Mouse (Mus musculus) c-Kit-positive CD71-positive TER-119-negative erythroid progenitor cells, embryonic 14.5 days (primary cell): Measurements from ENCODE around the gene Ugp2.

Source experiments
- DNase-seq: peaks from one replicate; pipeline ENCODE4 v3.0.0-alpha.2; 2013; ENCODE audit warnings: low read depth

The Ugp2 gene

GRCm38 (mm10) chr11:21371122-21371806 lies at the start of gene Ugp2:
TSS of gene Ugp2 (minus strand) at chr11:21371201.
- DNase-seq: peak; percentile 85

GRCm38 (mm10) chr11:21414911-21415381 lies 43.9 kb upstream of the Ugp2 start:
- DNase-seq: no peak

GRCm38 (mm10) chr11:21406668-21407067 lies 35.7 kb upstream of the Ugp2 start:
- no peak for DNase-seq

- no peak for DNase-seq
Measured at GRCm38 (mm10) chr11:21406141-21406540, 35.1 kb upstream of the Ugp2 start.

- no peak for DNase-seq
Measured at GRCm38 (mm10) chr11:21403877-21404276, 32.9 kb upstream of the Ugp2 start.

- no peak for DNase-seq
Measured at GRCm38 (mm10) chr11:21402481-21403254, 31.7 kb upstream of the Ugp2 start.

GRCm38 (mm10) chr11:21401248-21401647 lies 30.2 kb upstream of the Ugp2 start:
- no peak for DNase-seq

GRCm38 (mm10) chr11:21399186-21399681 lies 28.2 kb upstream of the Ugp2 start:
- no peak for DNase-seq

- DNase-seq: no peak
Measured at GRCm38 (mm10) chr11:21398464-21398863, 27.5 kb upstream of the Ugp2 start.

- no peak for DNase-seq
Measured at GRCm38 (mm10) chr11:21386790-21387189, 15.8 kb upstream of the Ugp2 start.

- DNase-seq: no peak
Measured at GRCm38 (mm10) chr11:21374096-21374495, 3.1 kb upstream of the Ugp2 start.

- DNase-seq: no peak
Measured at GRCm38 (mm10) chr11:21370399-21371121, 441 bp downstream of the Ugp2 start.

- no peak for DNase-seq
Measured at GRCm38 (mm10) chr11:21369248-21370016, 1.6 kb downstream of the Ugp2 start.

- DNase-seq: no peak
Measured at GRCm38 (mm10) chr11:21368466-21368865, 2.5 kb downstream of the Ugp2 start.

GRCm38 (mm10) chr11:21363144-21363940 lies 7.7 kb downstream of the Ugp2 start:
- DNase-seq: no peak

GRCm38 (mm10) chr11:21351296-21351695 lies 19.7 kb downstream of the Ugp2 start:
- no peak for DNase-seq

GRCm38 (mm10) chr11:21348890-21349289 lies 22.1 kb downstream of the Ugp2 start:
- DNase-seq: no peak

GRCm38 (mm10) chr11:21346020-21346419 lies 25.0 kb downstream of the Ugp2 start:
- no peak for DNase-seq

GRCm38 (mm10) chr11:21343490-21343889 lies 27.5 kb downstream of the Ugp2 start:
- DNase-seq: no peak

- no peak for DNase-seq
Measured at GRCm38 (mm10) chr11:21339088-21339487, 31.9 kb downstream of the Ugp2 start.

- DNase-seq: no peak
Measured at GRCm38 (mm10) chr11:21337855-21338254, 33.1 kb downstream of the Ugp2 start.
